Mouse (Mus musculus): ENCODE results near the gene Fat1. TPM values are rescaled to one million over a fixed set of nuclear protein-coding genes. Genes with fewer than 3 reads are reported as not detected.
A peak's percentile ranks its signal among the peaks of the same experiment; 100 is the strongest.

Gene Fat1
- polyA plus RNA-seq, 1 experiment from 2014 or later = 13.3 TPM

GRCm38 (mm10) chr8:45052205-45052604 lies 117.0 kb downstream of the Fat1 start:
- no peak for ATAC-seq (replicated peaks; ENCODE audit: low FRiP score, low read depth)
- no peaks in the 10 kb centered on the region for H3K4me1 ChIP-seq (replicated peaks; ENCODE audit: insufficient read depth, low read length)
- DNase-seq (ENCODE audit: low spot score) = peak; percentile 49
- WGBS = 96% methylated on average over 1 of the region's 1 CpGs
- H3K4me3 ChIP-seq (replicated peaks; ENCODE audit: low read depth, low read length) = no peak overlapping the region
- no peak overlapping the region for H3K9ac ChIP-seq (ENCODE audit: low read depth, low read length)
- no peaks in the 10 kb centered on the region for H3K27me3 ChIP-seq (ENCODE audit: insufficient read depth, low read length)
- no peak overlapping the region for H3K27ac ChIP-seq
- no peak overlapping the region for H3K4me2 ChIP-seq (ENCODE audit: low read length)
- no peaks in the 10 kb centered on the region for H3K9me3 ChIP-seq (replicated peaks; ENCODE audit: low read length)
- peaks cover 52% of the 10 kb centered on the region for H3K36me3 ChIP-seq (ENCODE audit: insufficient read depth, low read length)
- peak; percentile 41; the same call in 1 of the 2 replicates for TF ChIP-seq CTCF (IDR thresholded peaks at IDR 0.05; ENCODE audit: low read depth)

- Histone ChIP-seq H3K4me1 (replicated peaks; ENCODE audit: insufficient read depth, low read length) (no peaks in the 10 kb centered on the region), H3K4me3 (replicated peaks; ENCODE audit: low read depth, low read length) (no peak overlapping the region), H3K27me3 (ENCODE audit: insufficient read depth, low read length) (no peaks in the 10 kb centered on the region), H3K4me2 (ENCODE audit: low read length) (no peak overlapping the region), H3K36me3 (ENCODE audit: insufficient read depth, low read length) (peaks cover 51% of the 10 kb centered on the region), H3K9ac (ENCODE audit: low read depth, low read length) (no peak overlapping the region), H3K27ac (no peak overlapping the region), H3K9me3 (replicated peaks; ENCODE audit: low read length) (no peaks in the 10 kb centered on the region)
- TF ChIP-seq CTCF (IDR thresholded peaks at IDR 0.05; ENCODE audit: low read depth) = no peak
- DNase-seq (ENCODE audit: low spot score) = no peak
- WGBS = 88% methylated on average over 9 of the region's 9 CpGs
- no peak for ATAC-seq (replicated peaks; ENCODE audit: low FRiP score, low read depth)
Observed at GRCm38 (mm10) chr8:45052618-45053017, 117.4 kb downstream of the Fat1 start.

- no peaks in the 10 kb centered on the region for H3K4me1 ChIP-seq (replicated peaks; ENCODE audit: insufficient read depth, low read length)
- H3K27me3 ChIP-seq (ENCODE audit: insufficient read depth, low read length) = no peaks in the 10 kb centered on the region
- H3K36me3 ChIP-seq (ENCODE audit: insufficient read depth, low read length) = peaks cover 30% of the 10 kb centered on the region
- DNase-seq (ENCODE audit: low spot score) (no peak), ATAC-seq (replicated peaks; ENCODE audit: low FRiP score, low read depth) (no peak)
- no peak overlapping the region for H3K9ac ChIP-seq (ENCODE audit: low read depth, low read length)
- 97% methylated on average over 3 of the region's 3 CpGs for WGBS
- no peaks in the 10 kb centered on the region for H3K9me3 ChIP-seq (replicated peaks; ENCODE audit: low read length)
- no peak overlapping the region for H3K27ac ChIP-seq
- H3K4me2 ChIP-seq (ENCODE audit: low read length) = no peak overlapping the region
- peak; percentile 33; the same call in 1 of the 2 replicates for TF ChIP-seq CTCF (IDR thresholded peaks at IDR 0.05; ENCODE audit: low read depth)
- no peak overlapping the region for H3K4me3 ChIP-seq (replicated peaks; ENCODE audit: low read depth, low read length)
Observed at GRCm38 (mm10) chr8:45055500-45055899, 120.3 kb downstream of the Fat1 start.

GRCm38 (mm10) chr8:45056810-45057209 lies 121.6 kb downstream of the Fat1 start:
- Histone ChIP-seq H3K4me3 (replicated peaks; ENCODE audit: low read depth, low read length) (no peak overlapping the region), H3K4me1 (replicated peaks; ENCODE audit: insufficient read depth, low read length) (no peaks in the 10 kb centered on the region), H3K9ac (ENCODE audit: low read depth, low read length) (no peak overlapping the region), H3K36me3 (ENCODE audit: insufficient read depth, low read length) (peaks cover 19% of the 10 kb centered on the region), H3K4me2 (ENCODE audit: low read length) (no peak overlapping the region), H3K27ac (no peak overlapping the region), H3K27me3 (ENCODE audit: insufficient read depth, low read length) (no peaks in the 10 kb centered on the region), H3K9me3 (replicated peaks; ENCODE audit: low read length) (no peaks in the 10 kb centered on the region)
- ATAC-seq (replicated peaks; ENCODE audit: low FRiP score, low read depth) = no peak
- WGBS = 24% methylated on average over 2 of the region's 3 CpGs
- no peak for DNase-seq (ENCODE audit: low spot score)
- peak; percentile 39; the same call in 1 of the 2 replicates for TF ChIP-seq CTCF (IDR thresholded peaks at IDR 0.05; ENCODE audit: low read depth)

- no peak overlapping the region for H3K9ac ChIP-seq (ENCODE audit: low read depth, low read length)
- no peak overlapping the region for H3K27ac ChIP-seq
- DNase-seq (ENCODE audit: low spot score) (no peak), ATAC-seq (replicated peaks; ENCODE audit: low FRiP score, low read depth) (no peak)
- H3K9me3 ChIP-seq (replicated peaks; ENCODE audit: low read length) = no peaks in the 10 kb centered on the region
- no peaks in the 10 kb centered on the region for H3K4me1 ChIP-seq (replicated peaks; ENCODE audit: insufficient read depth, low read length)
- H3K4me3 ChIP-seq (replicated peaks; ENCODE audit: low read depth, low read length) = no peak overlapping the region
- WGBS = 82% methylated on average over 2 of the region's 2 CpGs
- H3K36me3 ChIP-seq (ENCODE audit: insufficient read depth, low read length) = no peaks in the 10 kb centered on the region
- TF ChIP-seq CTCF (IDR thresholded peaks at IDR 0.05; ENCODE audit: low read depth) = no peak
- no peak overlapping the region for H3K4me2 ChIP-seq (ENCODE audit: low read length)
- no peaks in the 10 kb centered on the region for H3K27me3 ChIP-seq (ENCODE audit: insufficient read depth, low read length)
Observed at GRCm38 (mm10) chr8:45060083-45060482, 124.8 kb downstream of the Fat1 start.

- 93% methylated on average over 11 of the region's 11 CpGs for WGBS
- H3K36me3 ChIP-seq (ENCODE audit: insufficient read depth, low read length) = no peaks in the 10 kb centered on the region
- H3K9me3 ChIP-seq (replicated peaks; ENCODE audit: low read length) = no peaks in the 10 kb centered on the region
- H3K4me1 ChIP-seq (replicated peaks; ENCODE audit: insufficient read depth, low read length) = no peaks in the 10 kb centered on the region
- H3K9ac ChIP-seq (ENCODE audit: low read depth, low read length) = no peak overlapping the region
- no peak for TF ChIP-seq CTCF (IDR thresholded peaks at IDR 0.05; ENCODE audit: low read depth)
- no peak overlapping the region for H3K27ac ChIP-seq
- H3K4me3 ChIP-seq (replicated peaks; ENCODE audit: low read depth, low read length) = no peak overlapping the region
- no peak for ATAC-seq (replicated peaks; ENCODE audit: low FRiP score, low read depth)
- no peaks in the 10 kb centered on the region for H3K27me3 ChIP-seq (ENCODE audit: insufficient read depth, low read length)
- no peak overlapping the region for H3K4me2 ChIP-seq (ENCODE audit: low read length)
- DNase-seq (ENCODE audit: low spot score) = no peak
Observed at GRCm38 (mm10) chr8:45062311-45062710, 127.1 kb downstream of the Fat1 start.

Measured in kidney, postnatal 0 days (tissue).